Mouse (Mus musculus) A20 (cell line): ENCODE data around the gene Irf7.

ENCODE experiments used
- DNase-seq: peaks from one replicate; pipeline ENCODE4 v3.0.0-alpha.2; 2011; ENCODE audit warnings: low read depth, low spot score

The Irf7 gene

GRCm38 (mm10) chr7:141265739-141266561, at the start of gene Irf7:
Irf7 (minus strand) TSS chr7:141266481.
- peak; percentile 87 for DNase-seq

GRCm38 (mm10) chr7:141315974-141316373, 49.7 kb upstream of the Irf7 start:
- peak; percentile 56 for DNase-seq

GRCm38 (mm10) chr7:141315076-141315475, 48.8 kb upstream of the Irf7 start:
- DNase-seq = no peak

GRCm38 (mm10) chr7:141314416-141314815, 48.1 kb upstream of the Irf7 start:
- DNase-seq = no peak

GRCm38 (mm10) chr7:141304537-141304936, 38.3 kb upstream of the Irf7 start:
- DNase-seq = no peak

GRCm38 (mm10) chr7:141302702-141303268, 36.5 kb upstream of the Irf7 start:
- DNase-seq = no peak

- no peak for DNase-seq
Measured at GRCm38 (mm10) chr7:141301386-141301785, 35.1 kb upstream of the Irf7 start.

GRCm38 (mm10) chr7:141299175-141299574, 32.9 kb upstream of the Irf7 start:
- no peak for DNase-seq

GRCm38 (mm10) chr7:141297926-141298650, 31.8 kb upstream of the Irf7 start:
- DNase-seq = no peak

- DNase-seq = no peak
Measured at GRCm38 (mm10) chr7:141294479-141294878, 28.2 kb upstream of the Irf7 start.

- no peak for DNase-seq
Measured at GRCm38 (mm10) chr7:141293852-141294471, 27.7 kb upstream of the Irf7 start.

- DNase-seq = no peak
Measured at GRCm38 (mm10) chr7:141292583-141293388, 26.5 kb upstream of the Irf7 start.

GRCm38 (mm10) chr7:141291921-141292582, 25.8 kb upstream of the Irf7 start, which contains the start of gene Drd4:
Drd4 (plus strand) TSS chr7:141292006.
- DNase-seq = no peak

GRCm38 (mm10) chr7:141288042-141288441, 21.8 kb upstream of the Irf7 start:
- DNase-seq = no peak

GRCm38 (mm10) chr7:141282756-141283155, 16.5 kb upstream of the Irf7 start:
- no peak for DNase-seq

GRCm38 (mm10) chr7:141281442-141281841, 15.2 kb upstream of the Irf7 start:
- DNase-seq = peak; percentile 30

GRCm38 (mm10) chr7:141278766-141279590, 12.7 kb upstream of the Irf7 start, which contains the start of gene Sct:
Sct (minus strand) TSS chr7:141279133.
- no peak for DNase-seq

GRCm38 (mm10) chr7:141277701-141278678, 11.7 kb upstream of the Irf7 start:
- no peak for DNase-seq
